Mouse (Mus musculus) CD4-positive helper T cell, adult 2 months (primary cell): ENCODE measurements around the gene Itgad.
A peak's percentile ranks its signal among the peaks of the same experiment; 100 is the strongest.

Experiments
- DNase-seq: peaks from one replicate; pipeline ENCODE4 v3.0.0-alpha.2; 2012; ENCODE audit warnings: low read depth, missing footprints, low spot score

The Itgad gene

DNA sequence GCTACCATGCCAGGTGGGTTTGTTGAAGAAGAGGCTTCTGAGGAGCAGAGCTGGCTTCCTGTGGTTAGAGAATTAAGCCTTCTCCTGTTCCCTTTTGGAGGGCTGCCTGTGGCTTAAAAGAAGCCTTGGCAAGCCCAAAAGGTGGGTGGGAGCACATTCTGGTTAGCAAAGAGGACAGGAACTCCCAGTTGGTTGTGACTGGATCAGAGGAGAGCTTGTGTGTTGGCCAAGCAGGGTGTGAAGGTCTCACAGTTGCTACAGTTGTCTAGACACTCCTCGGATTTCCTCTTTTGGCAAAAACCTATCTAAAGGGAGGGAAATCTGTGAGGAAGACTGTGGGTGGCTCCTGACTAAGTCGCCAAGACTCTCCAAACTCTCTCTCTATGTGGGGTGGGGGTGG lies 24.2 kb downstream of the Itgad start:
- no peak for DNase-seq

DNA sequence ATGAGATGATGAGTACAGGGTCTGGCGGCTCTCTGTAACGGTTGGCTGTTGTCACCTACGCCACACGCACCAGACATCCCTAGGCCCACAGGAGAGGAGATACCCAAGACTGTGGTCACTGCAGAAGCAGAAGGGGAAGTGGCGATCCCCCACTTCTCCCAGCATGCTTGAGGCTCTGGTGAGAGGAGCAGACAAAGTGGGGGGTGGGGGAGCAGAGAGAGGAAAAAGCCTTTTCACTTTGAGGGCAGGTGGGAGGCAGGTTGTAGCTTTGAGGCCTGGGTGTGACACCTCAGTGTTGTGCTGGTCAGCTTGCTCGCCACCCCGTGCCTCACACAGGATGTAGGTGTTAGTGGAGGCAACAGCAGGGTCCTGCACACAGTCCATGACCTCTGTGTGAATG lies 25.9 kb downstream of the Itgad start:
- DNase-seq, result peak; percentile 20

DNA sequence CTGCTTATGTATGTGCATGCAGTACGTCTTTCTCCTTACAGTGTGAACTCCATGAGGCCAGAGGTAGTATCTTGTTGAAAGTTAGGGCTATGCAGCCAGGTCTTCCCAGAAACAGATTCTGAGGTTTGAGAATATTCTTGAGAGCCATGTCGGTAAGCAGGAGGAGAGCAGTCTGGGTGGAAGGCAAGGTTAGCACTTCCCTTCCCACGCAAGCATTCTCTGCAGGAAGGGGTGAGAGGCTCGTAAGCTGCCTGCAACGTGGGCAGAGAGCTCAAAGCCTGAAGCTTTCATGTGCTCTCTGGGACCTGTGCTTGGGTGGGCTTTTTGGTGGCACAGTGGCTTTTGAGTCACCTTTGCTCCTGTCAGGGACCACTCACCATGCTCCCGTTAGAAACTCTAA lies 26.4 kb downstream of the Itgad start:
- DNase-seq, result peak; percentile 40

DNA sequence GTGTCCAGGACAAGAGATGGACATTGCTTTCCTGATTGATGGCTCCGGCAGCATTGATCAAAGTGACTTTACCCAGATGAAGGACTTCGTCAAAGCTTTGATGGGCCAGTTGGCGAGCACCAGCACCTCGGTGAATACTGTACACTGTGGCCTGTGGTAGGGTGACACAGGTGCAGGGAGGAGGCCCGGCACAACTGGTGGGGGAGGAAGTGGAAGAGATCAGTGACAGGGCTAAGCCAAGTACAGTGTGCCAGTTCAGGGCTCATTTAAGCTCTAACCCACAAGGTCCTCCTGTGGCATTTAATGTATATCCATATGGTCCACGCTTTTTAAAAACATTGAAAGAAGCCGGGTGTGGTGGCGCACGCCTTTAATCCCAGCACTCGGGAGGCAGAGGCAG lies 27.5 kb downstream of the Itgad start:
- peak; percentile 20 for DNase-seq

DNA sequence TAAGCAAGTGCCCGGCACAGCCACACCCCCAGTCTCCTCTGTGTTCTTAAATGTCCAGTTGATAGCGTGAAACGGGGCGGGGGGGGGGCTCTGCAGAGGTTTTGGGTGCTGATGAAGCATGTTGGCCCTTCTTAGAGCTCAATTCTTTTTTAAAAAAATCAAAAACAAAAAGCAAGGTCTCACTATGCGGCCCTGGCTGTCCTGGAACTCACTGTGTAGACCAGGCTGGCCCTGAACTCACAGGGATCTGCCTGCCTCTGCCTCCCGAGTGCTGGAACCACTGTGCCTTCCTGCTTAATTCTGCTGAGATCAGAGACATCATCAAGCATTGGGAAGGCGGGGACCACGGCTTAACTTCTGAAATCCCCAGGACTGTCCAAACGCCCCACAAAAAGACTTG lies 47.4 kb downstream of the Itgad start:
- no peak for DNase-seq

DNA sequence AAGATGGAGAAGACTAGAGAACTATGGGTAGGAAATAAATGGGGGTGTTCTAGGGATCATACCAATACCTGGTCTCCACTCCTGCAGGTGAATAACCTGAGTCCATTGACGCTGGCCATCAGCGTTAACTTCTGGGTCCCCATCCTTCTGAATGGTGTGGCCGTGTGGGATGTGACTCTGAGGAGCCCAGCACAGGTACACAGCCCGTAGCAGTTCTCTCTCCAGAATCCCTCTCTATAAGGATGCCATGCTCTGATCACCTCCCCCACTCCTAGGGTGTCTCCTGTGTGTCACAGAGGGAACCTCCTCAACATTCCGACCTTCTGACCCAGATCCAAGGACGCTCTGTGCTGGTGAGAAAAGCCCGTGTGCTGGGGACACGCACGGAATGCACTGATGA lies 48.9 kb downstream of the Itgad start:
- no peak for DNase-seq

DNA sequence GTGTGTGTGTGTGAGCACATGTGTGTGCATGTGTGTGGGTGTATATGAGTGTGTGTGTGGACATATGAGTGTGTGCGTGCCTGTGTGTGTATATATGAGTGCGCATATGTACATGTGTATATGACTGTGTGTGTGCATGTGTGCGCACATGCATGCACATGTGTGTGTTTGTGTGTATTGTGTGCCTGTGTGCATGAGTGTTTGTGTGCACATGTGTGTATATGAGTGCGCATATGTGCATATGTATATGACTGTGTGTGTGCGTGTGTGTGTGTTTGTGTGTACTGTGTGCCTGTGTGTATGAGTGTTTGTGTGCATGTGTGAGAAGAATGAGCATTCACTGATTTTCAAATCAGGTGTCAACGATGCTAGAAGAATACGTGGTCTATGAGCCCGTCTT lies 50.0 kb downstream of the Itgad start:
- DNase-seq, result no peak

DNA sequence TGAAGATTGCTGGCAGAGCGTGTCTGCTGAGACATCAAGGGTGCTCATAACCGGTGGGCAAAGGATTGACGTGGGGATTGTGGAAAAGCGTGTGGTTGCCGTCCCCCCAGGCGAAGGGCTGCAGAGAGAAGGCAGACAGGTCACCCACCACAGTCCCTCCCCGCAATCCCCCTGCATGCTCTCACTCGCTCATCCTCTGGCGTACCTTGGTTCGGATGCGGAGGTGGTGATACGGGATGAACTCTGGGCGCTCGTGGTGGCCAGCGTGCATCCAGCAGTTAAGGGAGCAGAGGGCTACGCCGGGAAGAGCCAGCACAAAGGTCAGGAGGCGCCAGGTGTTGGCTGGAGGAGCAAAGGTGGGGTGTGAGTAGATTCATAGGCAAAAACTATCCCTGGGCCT lies 51.5 kb downstream of the Itgad start:
- DNase-seq, result no peak

DNA sequence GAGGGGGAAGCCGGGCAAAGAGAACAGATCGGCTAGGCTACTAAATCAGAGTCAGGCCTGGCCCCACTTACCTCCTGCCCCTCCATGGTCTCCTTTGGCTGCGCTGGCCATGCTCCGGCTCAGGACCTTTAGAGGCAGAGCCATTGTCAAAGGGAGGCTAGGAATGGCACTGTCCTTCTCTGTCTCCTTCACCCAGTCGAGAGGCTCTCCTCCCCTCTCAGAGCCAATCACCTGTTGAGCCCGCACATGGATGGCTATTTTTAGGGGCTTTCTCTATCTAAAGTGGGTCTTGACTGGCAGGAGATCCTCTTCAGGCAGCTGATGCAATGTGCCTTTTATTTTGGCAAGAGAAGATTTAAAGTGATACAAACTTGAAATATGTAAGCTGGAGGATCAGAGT lies 52.0 kb downstream of the Itgad start, which contains the start of gene Cox6a2:
TSS of gene Cox6a2 (minus strand) at position 236 of the 400 bp plus-strand sequence.
- no peak for DNase-seq

DNA sequence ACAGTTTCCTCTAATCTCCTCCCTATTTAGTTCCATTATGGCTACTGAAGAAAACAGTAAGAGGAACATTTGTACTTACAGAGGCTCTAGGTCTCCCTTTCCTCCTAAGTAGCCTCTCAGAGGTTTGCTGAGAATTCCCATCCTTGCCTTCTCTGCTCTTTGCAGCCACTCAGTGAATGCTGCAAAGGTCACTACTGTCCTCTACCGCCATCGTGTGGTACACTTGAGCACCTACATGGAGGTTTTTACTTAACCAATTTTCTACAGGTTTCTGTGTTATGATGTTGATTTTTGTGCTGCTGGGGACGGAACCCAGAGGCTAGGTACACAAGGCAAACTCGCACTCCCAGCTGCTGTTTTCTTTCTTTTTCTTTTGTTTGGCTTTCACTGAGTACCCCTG lies 54.0 kb downstream of the Itgad start:
- peak; percentile 68 for DNase-seq

DNA sequence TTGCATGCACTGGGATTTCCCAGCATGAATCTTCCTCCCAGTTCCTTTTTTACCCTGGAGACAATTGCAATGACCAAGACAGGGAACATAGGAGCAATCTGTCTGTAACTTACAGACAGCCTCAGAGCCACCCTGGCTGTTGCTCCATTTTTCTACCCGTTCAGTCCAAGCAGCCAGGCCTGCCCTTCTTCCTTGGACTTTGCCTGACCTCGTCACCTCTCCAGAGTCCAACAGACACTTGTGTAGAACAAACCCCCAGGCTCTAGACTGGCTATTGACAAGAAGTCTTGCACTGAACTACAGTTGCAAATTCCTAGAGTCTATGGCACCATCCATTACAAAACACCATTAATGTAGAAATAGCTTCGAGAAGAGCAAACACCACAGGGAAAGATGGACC lies 55.6 kb downstream of the Itgad start:
- no peak for DNase-seq

DNA sequence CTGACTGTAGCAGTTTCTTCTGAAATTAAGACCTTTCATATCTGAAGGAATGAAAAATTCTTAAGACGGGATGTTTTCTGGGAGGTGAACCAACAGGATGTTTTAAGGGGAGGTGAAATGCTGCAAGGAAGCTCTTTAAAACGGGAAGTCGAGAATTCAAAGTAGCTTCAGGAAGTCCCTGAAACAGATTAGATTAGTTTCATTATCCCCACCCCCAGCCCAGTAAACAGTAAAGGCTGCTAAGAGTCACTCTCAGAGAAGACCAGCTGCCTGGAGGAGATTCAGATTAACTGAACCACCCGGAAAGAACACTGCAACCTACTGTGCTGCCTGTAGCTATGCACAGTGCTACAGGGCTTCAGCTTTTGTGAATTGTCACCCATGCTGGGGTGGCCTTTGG lies 65.8 kb downstream of the Itgad start:
- DNase-seq, result no peak

DNA sequence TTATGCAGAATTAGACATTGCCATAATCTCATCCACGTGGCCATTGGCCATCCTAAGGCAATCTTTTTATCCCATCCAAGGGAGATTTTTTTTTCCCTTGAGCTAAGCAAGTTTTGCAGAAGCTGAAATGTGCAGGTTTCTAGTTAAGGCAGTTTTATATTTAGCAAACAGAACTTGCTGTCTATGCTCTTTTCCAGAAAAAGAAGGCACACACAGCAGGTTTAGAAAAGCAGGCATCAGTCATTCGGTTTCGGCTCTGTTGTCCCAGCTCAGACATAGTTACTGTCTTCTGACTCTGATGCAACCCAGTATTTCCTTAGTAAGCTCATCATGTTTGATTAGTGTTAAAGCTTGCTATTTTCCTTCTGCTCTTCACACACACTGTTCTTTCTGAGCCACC lies 66.8 kb downstream of the Itgad start:
- DNase-seq, result no peak

DNA sequence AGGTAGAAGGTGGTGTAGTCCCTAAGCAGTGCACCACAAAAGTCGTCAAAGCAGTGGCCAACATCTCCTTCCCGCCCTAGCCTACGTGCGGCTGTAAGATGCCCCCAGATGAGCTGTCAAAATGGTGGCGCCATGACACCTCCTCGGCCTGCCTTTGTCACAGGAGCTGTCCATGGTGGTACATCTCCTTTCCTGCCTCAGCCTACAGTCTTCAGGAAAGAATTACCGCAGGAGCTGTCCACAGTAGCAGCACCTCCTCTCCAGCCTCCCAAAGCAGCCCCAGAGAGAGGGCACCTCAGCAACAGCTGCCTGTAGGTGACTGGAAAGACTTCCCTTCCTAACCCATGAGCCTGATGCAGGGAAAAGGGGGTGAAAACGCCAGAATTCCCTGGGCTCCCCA lies 77.6 kb downstream of the Itgad start:
- DNase-seq, result no peak

DNA sequence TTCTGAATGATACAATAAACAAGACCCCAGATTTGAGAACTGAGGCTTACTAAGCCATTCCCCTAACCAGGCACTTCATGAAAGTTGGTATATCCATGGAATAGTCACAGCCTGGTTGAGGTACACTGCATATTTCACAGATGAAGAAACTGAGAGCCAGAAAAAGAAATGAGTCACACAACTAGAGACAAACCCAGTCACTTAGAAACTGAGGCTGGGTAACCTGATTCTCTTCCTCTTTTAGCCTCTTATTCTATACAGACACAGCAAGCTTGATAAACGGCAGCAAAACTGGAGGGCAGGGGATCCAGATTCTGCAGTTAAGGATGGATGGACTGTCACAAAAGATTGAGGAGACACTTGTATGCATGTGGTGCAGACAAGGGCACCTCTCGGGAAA lies 80.6 kb downstream of the Itgad start:
- DNase-seq, result no peak

DNA sequence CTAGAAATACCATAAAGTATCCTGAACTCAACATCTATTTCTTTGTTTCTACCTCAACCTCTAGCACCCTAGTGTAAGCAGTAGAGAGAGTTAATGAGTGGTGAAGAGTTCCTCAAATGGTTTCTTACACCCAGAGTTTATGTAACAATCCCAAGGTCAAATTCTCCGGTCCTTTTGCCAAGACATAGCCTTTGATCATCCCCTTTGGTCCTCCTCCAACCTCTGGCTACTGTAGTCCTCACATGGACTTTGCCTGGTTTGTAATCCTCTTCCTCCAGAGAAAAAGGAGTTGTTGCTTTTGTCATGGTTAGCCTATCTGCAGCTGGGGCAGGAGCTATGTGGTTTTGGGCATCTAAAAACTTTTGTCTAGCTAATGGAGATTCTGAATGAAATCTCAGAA lies 81.3 kb downstream of the Itgad start:
- DNase-seq, result no peak

DNA sequence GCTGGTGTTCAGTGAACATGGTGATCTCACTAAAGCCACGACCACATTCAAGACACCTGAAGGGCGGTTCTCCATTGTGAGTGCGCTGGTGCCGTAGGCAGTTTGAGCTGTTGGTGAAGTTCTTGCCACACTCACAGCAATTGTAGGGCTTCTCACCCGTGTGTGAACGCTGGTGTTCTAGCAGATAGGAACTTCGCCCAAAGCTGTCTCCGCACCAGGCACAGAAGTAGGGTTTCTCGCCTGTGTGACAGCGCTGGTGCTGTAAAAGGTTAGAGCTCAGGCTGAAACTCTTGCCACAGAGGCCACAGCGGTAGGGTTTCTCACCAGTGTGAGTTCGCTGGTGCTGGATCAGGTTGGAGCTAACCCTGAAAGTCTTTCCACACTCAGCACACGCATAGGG lies 82.2 kb downstream of the Itgad start:
- peak; percentile 29 for DNase-seq

DNA sequence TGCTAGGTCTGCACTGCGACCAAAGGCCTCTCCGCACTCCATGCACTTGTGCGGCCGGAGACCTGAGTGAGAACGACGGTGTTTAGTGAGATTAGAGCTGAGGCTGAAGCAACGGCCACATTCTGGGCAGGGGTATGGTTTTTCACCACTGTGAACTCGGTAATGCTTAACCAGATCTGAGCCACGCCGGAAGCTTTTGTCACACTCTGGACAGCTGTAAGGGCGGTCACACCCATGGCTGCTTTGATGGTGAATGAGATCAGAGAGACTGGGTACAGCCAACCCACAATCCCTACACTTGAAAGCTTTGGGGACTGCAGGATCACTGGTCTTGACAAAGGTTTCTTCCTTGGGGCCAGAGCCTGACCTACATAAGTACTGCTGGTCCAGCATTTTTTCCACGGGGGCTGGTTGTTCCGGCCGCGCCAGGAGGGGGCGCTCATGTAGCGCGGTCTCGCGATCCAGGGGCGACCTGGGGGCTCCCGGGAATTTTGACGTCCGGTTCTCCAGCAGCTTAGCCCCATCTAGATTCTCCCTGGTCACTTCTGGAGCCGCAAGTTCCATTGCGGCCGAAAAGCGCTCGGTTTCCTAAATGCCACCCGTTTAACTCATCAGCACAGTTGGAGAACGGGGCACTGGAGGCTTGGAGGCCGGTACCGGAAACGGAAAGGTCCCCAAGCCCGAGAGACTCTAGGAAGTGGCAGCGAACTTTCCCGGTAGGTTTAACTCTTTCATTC lies 82.8 kb downstream of the Itgad start, which contains the start of gene Armc5:
TSS of gene Armc5 (plus strand) at position 487 of the 737 bp plus-strand sequence.
- DNase-seq, result peak; percentile 80

DNA sequence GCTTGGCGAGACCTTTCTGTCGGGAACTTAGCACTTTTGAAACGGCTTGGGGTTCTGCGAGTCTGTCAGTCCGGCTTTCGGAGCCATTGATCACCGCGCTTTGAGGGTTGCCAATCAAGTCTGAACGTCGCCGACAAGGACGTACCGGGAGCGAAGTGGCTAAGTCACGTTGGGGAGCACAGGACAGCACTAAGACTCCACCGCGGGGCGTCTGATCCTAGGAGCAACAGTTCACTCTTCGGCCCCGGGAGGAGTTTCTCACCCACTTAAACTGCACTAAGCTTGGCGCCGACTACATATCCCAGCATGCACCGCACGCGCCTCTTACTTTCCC lies 83.4 kb downstream of the Itgad start:
- DNase-seq, result no peak

DNA sequence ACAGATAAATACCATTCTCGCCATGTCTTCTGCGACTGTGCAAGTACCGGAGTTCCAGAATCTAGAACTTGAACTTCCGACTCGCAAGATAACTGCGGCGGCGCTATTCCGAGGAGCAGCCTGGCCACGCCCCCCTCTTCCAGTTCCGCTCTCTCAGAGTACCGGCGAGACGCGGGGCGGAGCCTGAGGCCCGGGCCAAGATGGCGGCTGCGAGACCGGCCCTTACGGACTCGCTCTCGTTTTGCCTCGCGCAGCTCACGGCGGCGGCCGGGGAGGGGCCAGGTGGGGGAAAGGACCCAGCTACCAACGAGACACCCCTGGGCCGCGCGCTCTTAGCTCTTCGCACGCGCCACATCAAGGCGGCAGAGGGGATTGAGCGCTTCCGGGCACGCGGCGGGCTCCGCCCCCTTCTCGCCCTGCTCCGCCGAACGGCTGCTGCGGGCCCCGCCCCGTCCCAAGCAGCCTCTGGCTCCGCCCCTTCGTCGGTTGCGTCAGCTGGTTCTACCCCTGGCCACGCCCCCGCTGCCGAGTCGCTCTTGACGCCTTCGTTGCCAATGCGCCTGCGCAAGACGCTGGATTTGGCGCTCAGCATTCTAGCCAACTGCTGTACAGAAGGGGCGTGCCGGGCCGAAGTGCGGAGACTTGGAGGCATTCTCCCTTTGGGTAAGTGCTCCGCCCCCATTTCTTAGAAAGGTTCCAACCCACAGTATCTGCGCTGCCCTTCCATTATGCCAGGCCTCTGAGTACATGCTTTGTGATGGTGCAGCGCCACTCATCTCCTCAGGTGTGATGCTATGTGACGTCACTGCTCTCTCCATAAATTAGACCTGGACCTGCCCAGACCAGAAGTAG lies 84.0 kb downstream of the Itgad start, which contains the start of gene 9130023H24Rik:
TSS of gene 9130023H24Rik (minus strand) at position 105 of the 852 bp plus-strand sequence.
- DNase-seq, result peak; percentile 100

DNA sequence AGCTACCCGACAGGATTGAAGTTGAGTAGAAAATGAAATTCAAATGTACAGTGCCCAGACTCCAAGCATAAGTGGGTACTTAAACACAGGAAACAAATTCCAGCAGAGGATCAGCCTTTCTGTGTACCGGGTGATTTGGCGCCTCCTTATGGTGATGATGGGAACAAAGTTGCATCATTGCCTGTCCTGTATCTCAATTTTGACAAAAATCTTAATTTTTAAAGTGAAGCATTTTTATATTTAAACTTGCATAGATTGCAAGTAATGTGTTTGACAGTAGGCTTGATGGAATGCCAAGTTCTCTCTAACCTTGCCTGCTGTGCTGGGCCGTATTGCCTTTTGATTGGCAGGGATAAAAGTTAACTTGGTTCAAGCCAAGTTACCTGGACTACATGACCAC lies 84.8 kb downstream of the Itgad start:
- peak; percentile 64 for DNase-seq

DNA sequence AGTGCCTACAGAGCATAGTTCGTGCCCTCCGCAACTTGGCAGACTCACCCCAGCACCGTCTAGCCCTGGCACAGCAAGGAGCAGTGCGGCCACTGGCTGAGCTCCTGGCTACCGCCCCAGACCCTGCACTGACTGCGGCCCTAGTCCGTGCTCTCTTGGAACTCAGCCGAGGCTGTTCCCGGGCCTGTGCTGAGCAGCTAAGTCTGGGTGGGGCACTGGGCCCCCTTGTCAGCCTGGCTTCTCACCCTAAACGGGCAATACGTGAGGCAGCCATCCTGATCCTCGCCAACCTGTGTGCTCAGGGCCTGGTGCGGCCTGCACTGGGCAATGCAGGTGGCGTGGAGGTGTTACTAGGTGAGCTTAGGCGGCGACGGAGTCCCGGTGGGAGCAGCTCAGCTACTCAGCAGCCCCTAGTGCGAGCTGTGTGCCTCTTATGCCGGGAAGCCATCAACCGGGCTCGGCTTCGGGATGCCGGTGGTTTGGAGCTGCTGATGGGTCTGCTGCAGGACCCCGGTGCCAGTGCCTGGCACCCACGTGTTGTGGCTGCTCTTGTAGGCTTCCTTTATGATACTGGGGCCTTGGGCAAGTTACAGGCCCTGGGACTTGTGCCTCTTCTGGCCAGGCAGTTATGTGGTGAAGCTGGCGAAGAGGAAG lies 86.1 kb downstream of the Itgad start:
- DNase-seq, result no peak
